Mouse (Mus musculus) ES-E14 (cell line): ENCODE measurements around the gene Rnf182.

Source experiments
- CHD2 ChIP-seq: IDR thresholded peaks from 2 replicates; pipeline ENCODE4 v1.6.1; 2014; ENCODE audit warnings: mild to moderate bottlenecking, low read depth, low read length, inconsistent platforms
- HCFC1 ChIP-seq: IDR thresholded peaks from 2 replicates; pipeline ENCODE4 v1.6.1; 2012; ENCODE audit warnings: low read length, inconsistent platforms, borderline replicate concordance; ENCODE audit not compliant: insufficient read depth
- MAFK ChIP-seq: IDR thresholded peaks from 2 replicates; pipeline ENCODE4 v1.6.1; 2014; ENCODE audit warnings: mild to moderate bottlenecking, low read depth, low read length, inconsistent platforms; ENCODE audit not compliant: insufficient read depth
- ZC3H11A ChIP-seq: IDR thresholded peaks from 2 replicates; pipeline ENCODE4 v1.6.1; 2012; ENCODE audit warnings: low read depth, mild to moderate bottlenecking, inconsistent platforms, low read length, borderline replicate concordance
- ZNF384 ChIP-seq: IDR thresholded peaks from 2 replicates; pipeline ENCODE4 v1.6.1; 2012; ENCODE audit warnings: low read depth, low read length, inconsistent platforms

DNA sequence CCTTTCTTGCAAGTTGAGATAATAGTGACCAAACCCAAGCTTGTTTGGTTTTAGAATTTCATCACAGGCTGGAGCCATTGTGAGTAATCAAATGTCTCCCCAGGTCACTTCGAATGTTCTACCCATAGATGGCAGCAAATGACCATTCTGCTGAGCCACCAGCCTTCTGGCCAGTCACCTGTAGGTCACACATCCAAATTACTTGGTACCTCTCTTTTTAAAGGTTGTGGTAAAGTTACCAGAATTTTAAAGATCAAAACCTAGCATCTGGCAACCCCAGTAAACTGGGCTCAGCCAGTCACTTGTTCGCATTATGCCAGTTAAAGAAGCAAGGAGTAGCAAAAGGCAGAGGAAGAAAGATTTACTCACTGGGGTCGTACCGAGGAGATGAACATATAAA is 19.6 kb upstream of the Rnf182 start:
- TF ChIP-seq ZC3H11A (peak; percentile 96), MAFK (no peak), HCFC1 (no peak), ZNF384 (no peak), CHD2 (no peak)
